Mouse (Mus musculus) neural tube, embryonic 14.5 days (tissue): ENCODE data around the gene Clec3b. TPM values are rescaled to one million over a fixed set of nuclear protein-coding genes. Genes with fewer than 3 reads are reported as not detected.

Source experiments
- ATAC-seq: fragments of 200-750 bp; cut with Nextera tagmentation; 2 replicates; pipeline ENCODE4 v1.8.0; 2017; ENCODE audit warnings: low read depth, mild to moderate bottlenecking, moderate TSS enrichment, moderate library complexity
- H3K27ac ChIP-seq: fragments of 300-500 bp; sonication (generic); 2 replicates; pipeline ENCODE4 v1.5.1; 2014; ENCODE audit warnings: low read depth, mild to moderate bottlenecking, control low read depth, low read length, moderate library complexity, mixed read lengths
- H3K27me3 ChIP-seq: fragments of 300-500 bp; sonication (generic); 2 replicates; pipeline ENCODE4 v1.6.1; 2014; ENCODE audit warnings: low read length; ENCODE audit not compliant: control insufficient read depth, insufficient read depth
- H3K36me3 ChIP-seq: fragments of 300-500 bp; sonication (generic); 2 replicates; pipeline ENCODE4 v1.6.1; 2014; ENCODE audit warnings: low read length, mixed read lengths; ENCODE audit not compliant: control insufficient read depth, insufficient read depth
- H3K4me1 ChIP-seq: fragments of 300-500 bp; sonication (generic); 2 replicates; pipeline ENCODE4 v1.6.1; 2014; ENCODE audit warnings: low read length; ENCODE audit not compliant: control insufficient read depth, insufficient read depth
- H3K4me2 ChIP-seq: fragments of 300-500 bp; sonication (generic); 2 replicates; pipeline ENCODE4 v1.6.1; 2014; ENCODE audit warnings: mild to moderate bottlenecking, low read depth, low read length, control low read depth
- H3K4me3 ChIP-seq: fragments of 300-500 bp; sonication (generic); 2 replicates; pipeline ENCODE4 v1.5.1; 2014; ENCODE audit warnings: low read depth, low read length, control low read depth, mixed read lengths
- H3K9ac ChIP-seq: fragments of 300-500 bp; sonication (generic); replicated peaks from 2 replicates; pipeline ENCODE4 v1.6.1; 2014; ENCODE audit warnings: low read depth, mild to moderate bottlenecking, control low read depth, low read length, mixed read lengths
- H3K9me3 ChIP-seq: fragments of 300-500 bp; sonication (generic); 2 replicates; pipeline ENCODE4 v1.6.1; 2016; ENCODE audit warnings: low read length; ENCODE audit not compliant: control insufficient read depth
- WGBS: fragments of 180-500 bp; shearing (Covaris S2); extraction: QIAGEN DNeasy Blood & Tissue Kit; methylation state at CpG from one replicate; pipeline ENCODE4 v1.1.7; 2014; 5-methylcytosine and 5-hydroxymethylcytosine counted together
- polyA plus RNA-seq: library from polyadenylated mRNA; unstranded; fragments of >200 nt; fragmentation: Nextera tagmentation; extraction: Ambion mirVana; gene quantifications from 2 replicates; pipeline ENCODE4 v1.2.1, GENCODE M21; 2014

Clec3b gene
- not detected in 2 replicates for polyA plus RNA-seq

GRCm38 (mm10) chr9:123150241-123151020 is at the start of gene Clec3b:
Clec3b (plus strand) TSS chr9:123150946.
- Histone ChIP-seq H3K27me3 (no peaks in the 10 kb centered on the region), H3K4me3 (no peak within 1 kb of the TSS), H3K9ac (no peak within 1 kb of the TSS), H3K4me1 (no peaks in the 10 kb centered on the region), H3K27ac (no peak within 1 kb of the TSS), H3K4me2 (no peak within 1 kb of the TSS), H3K9me3 (no peaks in the 10 kb centered on the region), H3K36me3 (no peaks in the 10 kb centered on the region)
- WGBS: 85% methylated on average over 5 of the region's 5 CpGs
- no peak for ATAC-seq

GRCm38 (mm10) chr9:123103425-123103824 is 47.3 kb upstream of the Clec3b start:
- Histone ChIP-seq H3K27me3 (no peaks in the 10 kb centered on the region), H3K4me3 (no peak overlapping the region), H3K36me3 (peaks cover 15% of the 10 kb centered on the region; the same call in 1 of the 2 replicates), H3K4me1 (no peaks in the 10 kb centered on the region), H3K9ac (no peak overlapping the region), H3K4me2 (no peak overlapping the region), H3K9me3 (no peaks in the 10 kb centered on the region), H3K27ac (no peak overlapping the region)
- no peak for ATAC-seq

- H3K27ac ChIP-seq: no peak overlapping the region
- H3K27me3 ChIP-seq: no peaks in the 10 kb centered on the region
- H3K9me3 ChIP-seq: no peaks in the 10 kb centered on the region
- no peak for ATAC-seq
- H3K36me3 ChIP-seq: peaks cover 15% of the 10 kb centered on the region; the same call in 1 of the 2 replicates
- H3K4me2 ChIP-seq: no peak overlapping the region
- H3K4me1 ChIP-seq: no peaks in the 10 kb centered on the region
- no peak overlapping the region for H3K4me3 ChIP-seq
- no peak overlapping the region for H3K9ac ChIP-seq
These were observed 46.4 kb upstream of the Clec3b start for GRCm38 (mm10) chr9:123104362-123104761.

DNA sequence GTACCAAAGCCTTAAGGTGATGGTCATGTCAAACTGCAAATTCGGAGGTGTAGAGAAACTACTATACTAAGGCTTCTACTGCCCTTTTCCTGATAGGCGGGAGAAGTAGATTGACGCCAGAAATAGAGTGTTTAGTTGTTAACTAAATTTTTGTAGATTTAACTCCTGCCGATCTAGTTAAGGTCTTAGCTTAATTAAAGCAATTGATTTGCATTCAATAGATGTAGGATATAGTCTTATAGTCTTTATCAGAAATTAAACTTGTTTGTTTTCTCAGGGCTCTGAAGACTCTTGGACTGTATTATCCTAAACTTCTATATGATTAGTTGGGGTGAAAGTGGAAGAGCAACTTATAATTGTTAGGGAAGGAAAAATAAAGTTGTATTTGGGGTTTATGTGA is 43.6 kb upstream of the Clec3b start:
- H3K27me3 ChIP-seq: no peaks in the 10 kb centered on the region
- 96% methylated on average over 4 of the region's 4 CpGs for WGBS
- H3K9ac ChIP-seq: no peak overlapping the region
- ATAC-seq: no peak
- H3K4me2 ChIP-seq: no peak overlapping the region
- H3K27ac ChIP-seq: no peak overlapping the region
- H3K4me1 ChIP-seq: peaks cover 7% of the 10 kb centered on the region; the same call in 1 of the 2 replicates
- H3K4me3 ChIP-seq: no peak overlapping the region
- H3K9me3 ChIP-seq: no peaks in the 10 kb centered on the region
- peaks cover 8% of the 10 kb centered on the region; the same call in 1 of the 2 replicates for H3K36me3 ChIP-seq

DNA sequence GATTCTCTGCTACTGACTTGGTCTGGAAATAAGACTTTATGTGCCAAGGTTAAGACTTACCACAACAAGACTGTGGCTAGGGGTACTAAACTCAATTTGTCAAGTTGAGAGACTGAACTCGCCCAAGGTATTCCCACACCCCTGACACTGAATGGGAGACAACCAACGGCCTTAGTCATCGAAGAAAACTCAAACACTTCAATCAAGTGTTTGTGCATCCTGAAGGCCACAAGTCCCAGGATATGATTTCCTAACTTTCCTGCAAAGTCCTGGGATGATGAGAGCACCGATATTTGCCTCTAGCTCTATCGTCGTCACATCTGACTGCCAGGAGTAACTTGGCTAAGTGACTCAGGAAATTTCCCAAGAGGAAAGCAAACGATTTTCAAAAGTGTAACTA is 41.6 kb upstream of the Clec3b start:
- no peaks in the 10 kb centered on the region for H3K27me3 ChIP-seq
- no peak overlapping the region for H3K9ac ChIP-seq
- H3K4me3 ChIP-seq: no peak overlapping the region
- peaks cover 17% of the 10 kb centered on the region; the same call in 1 of the 2 replicates for H3K4me1 ChIP-seq
- no peak overlapping the region for H3K4me2 ChIP-seq
- H3K27ac ChIP-seq: no peak overlapping the region
- 91% methylated on average over 7 of the region's 7 CpGs for WGBS
- no peaks in the 10 kb centered on the region for H3K9me3 ChIP-seq
- peaks cover 8% of the 10 kb centered on the region; the same call in 1 of the 2 replicates for H3K36me3 ChIP-seq
- ATAC-seq: no peak

DNA sequence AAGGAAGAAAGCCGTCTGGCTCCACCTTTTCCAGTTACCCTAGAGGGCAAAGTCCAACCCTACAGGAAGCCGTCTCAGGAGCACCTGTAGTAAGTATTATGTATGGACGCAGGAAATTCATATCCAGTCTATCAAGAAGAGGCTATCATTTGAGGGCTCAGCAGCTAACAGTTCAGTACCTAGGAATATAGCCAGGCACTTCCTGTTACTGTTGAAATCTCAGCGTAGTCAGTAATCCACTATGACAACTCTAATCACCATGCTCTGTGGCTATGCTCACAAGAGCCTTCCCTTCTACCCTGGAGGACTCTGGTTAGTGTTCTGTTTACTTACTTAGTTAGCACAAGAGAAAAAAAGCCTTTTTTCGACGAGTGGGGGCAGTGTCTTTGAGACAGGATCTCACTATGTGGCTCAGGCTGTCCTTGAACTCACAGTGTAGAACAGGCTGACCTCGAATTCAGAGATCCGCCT is 39.0 kb upstream of the Clec3b start:
- Histone ChIP-seq H3K4me1 (peaks cover 17% of the 10 kb centered on the region; the same call in 1 of the 2 replicates), H3K4me3 (peak overlapping the region; percentile 98; the same call in 1 of the 2 replicates), H3K27ac (no peak overlapping the region), H3K9me3 (no peaks in the 10 kb centered on the region), H3K36me3 (no peaks in the 10 kb centered on the region), H3K27me3 (no peaks in the 10 kb centered on the region), H3K9ac (peak overlapping the region; percentile 89; the same call in 1 of the 2 replicates), H3K4me2 (peak overlapping the region; percentile 91)
- ATAC-seq: no peak
- 66% methylated on average over 8 of the region's 8 CpGs for WGBS

DNA sequence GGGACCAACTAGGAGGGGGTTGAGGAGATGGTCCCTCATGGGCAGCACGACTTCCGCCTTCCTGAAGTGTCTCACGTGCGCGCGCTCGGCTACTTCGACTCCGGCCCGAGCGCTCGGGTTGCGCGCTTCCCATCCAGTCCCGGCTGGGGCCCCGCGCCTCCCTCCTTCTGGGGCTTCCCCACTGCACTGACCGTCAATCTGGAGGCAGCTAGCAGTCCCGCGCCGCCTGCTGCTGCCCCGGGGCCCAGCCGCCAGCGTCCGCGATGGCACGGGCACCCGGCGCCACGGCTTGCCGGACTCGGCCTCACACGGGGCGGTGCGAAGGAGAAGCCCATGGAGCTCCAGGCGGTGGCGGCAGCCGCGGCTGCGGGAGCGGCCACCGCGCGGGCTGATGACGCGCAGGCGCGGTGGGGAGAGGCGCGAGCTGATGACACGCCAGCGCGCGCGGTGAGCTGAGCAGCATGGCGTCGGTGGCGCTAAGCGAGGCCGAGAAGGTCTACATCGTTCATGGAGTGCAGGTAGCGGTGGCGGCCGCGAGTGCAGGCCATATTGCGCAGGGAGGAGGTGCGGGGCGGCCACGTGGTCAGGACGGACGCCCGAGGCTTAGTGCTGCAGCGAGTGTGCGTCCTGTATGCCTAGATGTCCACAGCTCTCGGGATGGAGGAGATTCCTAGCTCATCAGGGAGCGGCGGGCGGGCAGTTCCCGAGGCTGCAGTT is 37.8 kb upstream of the Clec3b start, which contains the start of the genes Zdhhc3 and Exosc7:
Gene Zdhhc3, minus strand, starts transcription at position 401 of the 717 bp plus-strand sequence.
Gene Exosc7, plus strand, starts transcription at position 411 of the 717 bp plus-strand sequence.
- Histone ChIP-seq H3K4me3 (peak within 1 kb of the TSS; percentile 98), H3K9me3 (no peaks in the 10 kb centered on the region), H3K9ac (peak within 1 kb of the TSS; percentile 89), H3K4me2 (peak within 1 kb of the TSS; percentile 91), H3K27ac (peak within 1 kb of the TSS; percentile 92), H3K36me3 (no peaks in the 10 kb centered on the region), H3K27me3 (no peaks in the 10 kb centered on the region), H3K4me1 (peaks cover 17% of the 10 kb centered on the region; the same call in 1 of the 2 replicates)
- under 1% methylated on average over 71 of the region's 79 CpGs for WGBS
- peak; percentile 96 for ATAC-seq

GRCm38 (mm10) chr9:123113931-123114330 is 36.8 kb upstream of the Clec3b start:
- H3K9me3 ChIP-seq: no peaks in the 10 kb centered on the region
- peak overlapping the region; percentile 91 for H3K4me2 ChIP-seq
- 62% methylated on average over 6 of the region's 6 CpGs for WGBS
- peak overlapping the region; percentile 92; the same call in 1 of the 2 replicates for H3K27ac ChIP-seq
- H3K4me1 ChIP-seq: peaks cover 17% of the 10 kb centered on the region; the same call in 1 of the 2 replicates
- H3K36me3 ChIP-seq: 0 out of 2 replicates have a peak, but pooled peaks cover 5% of the 10 kb centered on the region
- peak overlapping the region; percentile 98 for H3K4me3 ChIP-seq
- no peak for ATAC-seq
- H3K9ac ChIP-seq: peak overlapping the region; percentile 89
- H3K27me3 ChIP-seq: no peaks in the 10 kb centered on the region
